Mouse (Mus musculus) spleen, postnatal 14 days (tissue): ENCODE data around the gene Gm45618.
"Not testable (repeated sequence)": the region's sequence is repeated elsewhere in the genome, so short reads cannot be mapped to it uniquely, and the experiment has no call there.

Experiments used
- DNase-seq, 2 experiments: peaks; one replicate each; pipeline ENCODE4 v3.0.0; 2021 to 2022; ENCODE audit warnings: low spot score in 2 of 2

Gene Gm45618

GRCm38 (mm10) chr7:142120629-142121028 lies at the start of gene Gm45618:
Gm45618 (minus strand) TSS chr7:142120729.
- not testable (repeated sequence) for DNase-seq

GRCm38 (mm10) chr7:142169836-142170235 lies 49.3 kb upstream of the Gm45618 start:
- DNase-seq = no peak

DNA sequence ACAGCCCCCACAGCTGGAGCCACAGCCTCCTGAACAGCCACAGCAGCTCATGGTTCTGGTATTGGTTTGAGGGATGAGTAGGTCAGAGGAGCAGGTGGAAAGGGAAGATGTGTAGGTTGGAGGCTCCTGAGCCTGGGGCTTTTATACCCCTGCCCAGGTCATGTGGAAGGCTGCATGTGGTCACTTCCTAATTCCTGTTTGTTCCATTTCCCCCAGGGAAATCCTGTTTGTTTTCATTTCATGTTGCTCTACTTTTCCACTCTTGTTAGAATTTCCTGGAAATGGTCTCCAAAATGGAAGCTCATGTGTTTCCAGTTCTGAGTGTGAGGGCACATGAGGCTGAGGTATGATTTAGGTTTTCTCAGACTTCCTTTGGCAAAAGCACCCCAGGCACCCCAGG lies 45.1 kb upstream of the Gm45618 start, which contains the start of gene Gm4553:
Gene Gm4553, minus strand, starts transcription at position 101 of the 400 bp plus-strand sequence.
- not testable (repeated sequence) for DNase-seq

DNA sequence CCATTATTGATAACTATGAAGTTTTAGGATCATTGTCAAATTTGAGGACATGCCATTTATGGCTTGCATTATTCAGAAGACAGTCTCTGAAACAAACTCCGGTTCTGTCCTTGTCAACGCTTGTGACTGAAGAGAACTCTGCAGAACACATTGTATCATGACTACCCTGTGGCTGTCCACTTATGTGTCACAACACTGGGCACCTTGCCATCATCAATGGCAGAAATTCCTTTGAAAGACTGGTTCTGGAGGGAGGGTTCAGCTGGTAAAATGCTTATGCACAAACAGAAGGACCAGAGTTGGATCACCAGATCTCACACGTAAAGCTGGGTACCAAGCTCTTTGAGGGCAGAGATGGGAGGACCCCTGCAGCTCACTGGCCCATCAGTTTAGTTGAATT lies 38.8 kb upstream of the Gm45618 start:
- no peak for DNase-seq

DNA sequence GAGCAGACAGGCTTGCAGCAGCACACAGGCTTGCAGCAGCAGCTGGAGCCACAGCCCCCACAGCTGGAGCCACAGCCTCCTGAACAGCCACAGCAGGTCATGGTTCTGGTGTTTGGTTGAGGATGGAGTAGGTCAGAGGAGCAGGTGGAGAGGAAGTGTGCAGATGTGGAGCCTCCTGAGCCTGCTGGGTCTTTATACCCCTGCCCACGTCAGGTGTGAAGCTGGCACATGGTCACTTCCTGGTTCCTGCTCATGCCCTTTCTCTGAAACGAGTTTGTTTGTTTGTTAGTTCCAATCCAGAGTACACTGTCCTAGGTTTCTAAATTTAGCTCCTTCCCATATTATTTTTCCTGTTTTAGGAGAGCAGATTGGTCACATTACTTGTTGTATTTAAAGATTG lies 36.5 kb upstream of the Gm45618 start, which contains the start of gene Gm29735:
Gene Gm29735, minus strand, starts transcription at position 101 of the 400 bp plus-strand sequence.
- not testable (repeated sequence) for DNase-seq

GRCm38 (mm10) chr7:142155308-142155707 lies 34.8 kb upstream of the Gm45618 start:
- no peak for DNase-seq

- no peak for DNase-seq
Observed at GRCm38 (mm10) chr7:142152191-142152590, 31.7 kb upstream of the Gm45618 start.

GRCm38 (mm10) chr7:142148633-142149032 lies 28.1 kb upstream of the Gm45618 start:
- DNase-seq = no peak

GRCm38 (mm10) chr7:142146033-142146432 lies 25.5 kb upstream of the Gm45618 start:
- DNase-seq = peak in 1 of 2 experiments; percentile 7

- DNase-seq = no peak
Observed at GRCm38 (mm10) chr7:142145413-142145940, 24.9 kb upstream of the Gm45618 start.

GRCm38 (mm10) chr7:142144507-142144906 lies 24.0 kb upstream of the Gm45618 start, which contains the start of gene Gm45337:
Gm45337 (minus strand) TSS chr7:142144607.
- no peak for DNase-seq

- DNase-seq = not testable (repeated sequence)
Observed at GRCm38 (mm10) chr7:142143506-142144010, 23.0 kb upstream of the Gm45618 start.

- DNase-seq = no peak
Observed at GRCm38 (mm10) chr7:142140696-142141095, 20.2 kb upstream of the Gm45618 start.

- DNase-seq = not testable (repeated sequence)
Observed at GRCm38 (mm10) chr7:142135934-142136333, 15.4 kb upstream of the Gm45618 start, which contains the start of gene Gm39115. Gm39115 (minus strand) TSS chr7:142136034.

DNA sequence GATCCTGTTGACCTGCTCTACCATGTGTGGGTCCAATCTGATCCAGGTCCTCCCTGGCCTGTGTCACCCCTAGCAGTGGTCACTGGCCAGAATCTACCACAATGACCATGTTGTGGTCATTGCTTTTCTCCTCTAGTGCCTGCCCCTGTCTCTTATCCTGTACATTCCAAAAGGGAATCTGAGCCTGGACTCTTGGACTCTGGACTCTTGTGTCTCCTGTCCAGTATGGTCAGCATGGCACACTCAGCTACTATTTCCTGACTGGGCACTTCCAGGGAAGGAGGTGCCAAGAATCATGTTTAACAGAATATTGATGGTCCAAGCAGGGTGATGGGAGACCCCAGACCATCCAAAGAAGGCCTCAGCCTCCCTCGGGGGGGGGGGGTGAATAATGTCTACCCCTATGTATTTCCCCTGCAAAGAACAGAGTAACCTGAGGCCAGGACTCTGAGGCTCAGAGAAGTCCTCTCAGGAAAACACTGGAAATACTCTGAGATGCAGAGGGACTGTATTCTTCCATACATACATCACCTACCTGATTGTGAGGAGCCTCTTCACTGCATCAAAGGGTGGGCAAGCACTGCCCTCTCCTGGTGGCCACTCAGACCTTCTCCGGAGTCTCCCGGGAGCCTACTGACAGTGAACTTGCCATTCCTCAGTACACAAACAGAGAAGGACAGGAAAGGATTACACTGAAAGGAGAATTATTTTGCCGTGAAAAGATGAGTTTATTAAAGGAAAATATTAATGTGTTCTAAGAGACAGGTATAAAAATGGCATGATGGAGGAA lies 13.9 kb upstream of the Gm45618 start:
- no peak for DNase-seq

- DNase-seq = no peak
Observed at GRCm38 (mm10) chr7:142128843-142129242, 8.3 kb upstream of the Gm45618 start.

DNA sequence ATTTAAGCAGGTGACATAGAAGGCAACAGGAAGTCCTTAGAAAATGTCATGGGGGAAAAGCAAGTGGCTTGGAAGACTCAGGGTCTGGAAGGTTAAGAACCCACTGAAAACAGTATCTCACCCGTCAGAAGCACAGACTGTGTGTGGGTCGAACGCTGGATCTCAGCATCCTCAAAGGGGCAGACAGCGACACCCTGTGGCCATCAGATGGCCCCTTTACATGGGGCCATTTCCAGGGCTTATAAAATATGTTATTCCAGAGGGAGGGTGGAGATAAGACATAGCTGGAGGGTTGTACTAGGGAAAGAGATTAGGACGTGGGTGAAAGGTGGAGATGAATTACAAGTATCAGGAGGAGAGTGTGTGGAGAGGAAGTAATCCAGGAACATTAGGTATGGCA lies 897 bp downstream of the Gm45618 start:
- DNase-seq = no peak

GRCm38 (mm10) chr7:142104747-142105146 lies 15.8 kb downstream of the Gm45618 start:
- DNase-seq = no peak

GRCm38 (mm10) chr7:142097776-142098175 lies 22.8 kb downstream of the Gm45618 start:
- peak; percentile 59 to 77 for DNase-seq

- DNase-seq = no peak
Observed at GRCm38 (mm10) chr7:142096701-142097100, 23.8 kb downstream of the Gm45618 start.

DNA sequence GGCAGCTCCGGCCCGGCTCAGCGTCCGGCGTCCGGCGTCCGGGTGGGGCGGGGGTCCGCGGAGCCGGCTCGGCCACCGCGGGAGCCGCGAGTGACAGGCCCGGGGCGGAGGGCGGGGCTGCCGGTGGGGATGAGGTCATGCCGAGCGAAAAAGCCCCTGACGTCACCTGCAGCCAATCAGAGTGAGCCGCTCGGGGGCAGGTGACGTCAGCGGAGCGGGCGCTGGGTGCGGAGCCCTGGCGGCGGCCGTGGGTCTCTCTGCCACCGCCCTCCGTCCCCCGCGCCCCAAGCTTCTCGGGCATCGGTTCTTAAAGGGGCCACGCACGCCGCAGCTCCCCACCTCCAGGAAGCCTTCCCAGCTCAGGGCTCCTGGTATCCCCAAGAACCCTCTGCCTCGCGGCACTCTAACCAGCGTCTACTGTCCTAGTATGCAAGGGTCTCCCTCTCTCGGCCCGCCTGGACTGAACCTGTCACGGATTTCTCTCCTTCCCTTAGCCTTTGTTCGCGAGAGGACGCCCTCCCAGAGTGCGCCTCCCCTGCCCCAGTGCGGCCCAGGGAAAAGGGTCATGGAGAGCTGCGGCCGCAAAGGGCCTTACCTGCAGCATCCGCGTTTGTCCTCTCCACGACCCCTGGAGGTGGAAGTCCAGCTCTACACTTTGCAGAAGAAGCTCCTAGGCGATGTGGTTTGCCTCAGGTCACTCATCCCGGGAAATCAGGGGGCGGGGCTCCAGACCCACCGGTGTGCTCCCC lies 25.2 kb downstream of the Gm45618 start, which contains the start of gene Dusp8:
Gene Dusp8, minus strand, starts transcription at position 661 of the 749 bp plus-strand sequence.
- peak; percentile 78 to 86 for DNase-seq
